Mouse (Mus musculus) left cerebral cortex, adult 2 months (tissue): ENCODE data around the gene Zfp952. TPM values are rescaled to one million over a fixed set of nuclear protein-coding genes. Genes with fewer than 3 reads are reported as not detected.

Experiments used
- DNase-seq, 2 experiments: peaks; one replicate each; pipeline ENCODE4 v3.0.0; 2021 to 2022; ENCODE audit warnings: low spot score in 2 of 2, mixed read lengths in 1 of 2; ENCODE audit errors: extremely low spot score in 1 of 2
- H3K27ac ChIP-seq: fragments of 200-600 bp; 2 replicates; pipeline ENCODE4 v1.8.1; 2022
- H3K4me3 ChIP-seq: fragments of 200-600 bp; 2 replicates; pipeline ENCODE4 v1.8.1; 2022
- CTCF ChIP-seq: fragments of 200-600 bp; IDR thresholded peaks from 2 replicates; pipeline ENCODE4 v1.8.1; 2022; ENCODE audit warnings: antibody characterized with exemption, mild to moderate bottlenecking, moderate library complexity
- intact Hi-C: fragments of 180-260 bp; cut with DNase I; formaldehyde crosslinking; loops from one replicate; pipeline ENCODE4 v1.15.1; 2025
- long read RNA-seq, 2 experiments: library from polyadenylated mRNA; stranded (forward); transcript quantifications; one replicate each; pipeline ENCODE4 v2.0.0; 2021; ENCODE audit warnings: borderline mapping rate in 2 of 2
- total RNA-seq, 2 experiments: library from RNA; stranded (reverse); gene quantifications; 2 replicates each; pipeline ENCODE4 v1.2.3; 2021

Zfp952 gene
- total RNA-seq: 10 to 100 TPM; 15.3 to 15.5 TPM
- long read RNA-seq, experiment 1, transcript Zfp952-201 (4 exons, 2,950 nt): major isoform, 17 of 24 reads
- long read RNA-seq, experiment 1, partial matches to known transcripts: 1 of 24 reads
- long read RNA-seq, experiment 1, other reads (novel, unspliced or antisense): 6 of 24 reads
- long read RNA-seq, experiment 2, transcript Zfp952-201 (4 exons, 2,950 nt): major isoform, 9 of 13 reads
- long read RNA-seq, experiment 2, partial matches to known transcripts: 0 of 13 reads
- long read RNA-seq, experiment 2, other reads (novel, unspliced or antisense): 4 of 13 reads

- no peak for TF ChIP-seq CTCF
- peak within 1 kb of the TSS; percentile 72 for H3K4me3 ChIP-seq
- intact Hi-C loops: loop anchor here (2.0 kb wide), 1 partner anchor 96 kb away; the partner anchor contains the start of gene Zfp563
- peak within 1 kb of the TSS; percentile 58 for H3K27ac ChIP-seq
- peak; percentile 84 to 88 for DNase-seq
Observed at GRCm38 (mm10) chr17:32992699-32993474, at the start of gene Zfp952. Gene Zfp952, plus strand, starts transcription at chr17:32993129.

- DNase-seq: no peak
- no peak for TF ChIP-seq CTCF
- no peak overlapping the region for H3K4me3 ChIP-seq
- intact Hi-C loops: no loop called here
- H3K27ac ChIP-seq: no peak overlapping the region
Observed at GRCm38 (mm10) chr17:32943661-32944060, 49.3 kb upstream of the Zfp952 start.

DNA sequence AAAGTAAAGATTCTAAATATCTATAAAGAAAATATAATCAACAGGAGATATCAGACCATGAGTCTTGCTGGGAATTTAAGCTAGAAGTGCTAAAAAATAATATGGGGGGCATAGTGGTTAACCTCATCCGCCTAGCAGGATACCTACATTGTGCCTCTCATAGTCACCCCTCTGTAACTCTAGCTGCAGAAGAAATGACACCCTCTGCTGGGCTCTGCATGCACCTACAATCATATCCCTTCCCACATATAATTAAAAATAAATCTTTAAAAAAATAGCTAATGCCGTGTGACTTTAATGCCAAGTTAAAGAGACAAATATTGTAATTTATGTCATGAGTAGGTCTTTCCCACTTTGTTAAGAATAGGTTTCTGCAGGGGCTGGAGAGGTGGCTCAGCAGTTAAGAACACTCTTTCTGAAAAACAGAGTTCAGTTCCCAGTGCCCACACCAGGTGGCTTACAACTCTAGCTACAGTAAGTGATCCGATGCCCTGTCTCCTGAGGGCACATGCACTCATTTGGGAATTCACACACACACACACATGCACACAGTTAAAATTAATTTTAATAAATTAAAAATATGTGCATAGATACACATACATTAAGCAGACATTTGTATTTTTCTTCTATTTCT is 48.4 kb upstream of the Zfp952 start:
- DNase-seq: no peak
- intact Hi-C loops: no loop called here
- TF ChIP-seq CTCF: peak; percentile 30
- H3K27ac ChIP-seq: no peak overlapping the region
- no peak overlapping the region for H3K4me3 ChIP-seq

GRCm38 (mm10) chr17:32946716-32947115 is 46.2 kb upstream of the Zfp952 start:
- Histone ChIP-seq H3K4me3 (peak overlapping the region; percentile 66), H3K27ac (peak overlapping the region; percentile 70)
- no peak for DNase-seq
- intact Hi-C loops: no loop called here
- no peak for TF ChIP-seq CTCF

DNA sequence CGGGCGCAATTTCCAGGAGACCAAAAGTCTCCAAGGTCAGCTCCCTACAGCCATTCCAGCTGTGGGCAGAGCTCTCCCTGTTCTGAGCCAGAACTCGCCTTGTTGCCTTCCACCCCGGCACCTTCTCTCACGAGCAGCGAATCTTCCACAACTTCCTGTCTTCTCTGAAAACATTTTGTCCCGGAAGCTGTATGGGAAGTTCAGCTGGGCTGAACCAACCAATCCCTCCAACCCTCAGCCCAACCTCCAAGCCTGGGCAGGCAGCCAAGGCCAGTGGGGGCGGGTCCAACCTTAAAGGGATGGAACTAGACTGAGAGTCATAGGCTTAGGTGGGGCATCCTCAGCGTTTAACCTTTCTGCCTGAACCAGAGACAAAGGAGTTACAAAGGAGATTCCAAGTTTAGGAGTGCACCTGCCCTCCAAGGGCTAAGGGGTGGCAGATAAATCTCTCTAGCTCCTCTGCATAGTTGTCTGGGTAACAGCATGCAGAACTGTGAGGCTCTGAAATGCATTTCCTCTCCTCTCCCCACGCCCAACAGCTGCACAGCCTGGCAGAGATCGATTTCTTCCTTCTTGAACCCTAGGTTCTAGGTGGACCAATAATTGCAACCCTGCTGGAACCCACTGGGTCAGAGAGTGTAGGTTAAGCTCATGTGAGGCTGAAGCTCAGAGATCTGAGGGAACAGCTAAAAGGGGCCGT is 45.6 kb upstream of the Zfp952 start, which contains the start of gene Cyp4f13:
Cyp4f13 (minus strand) TSS at position 188 of the 700 bp plus-strand sequence.
- H3K27ac ChIP-seq: peak within 1 kb of the TSS; percentile 70
- intact Hi-C loops: no loop called here
- DNase-seq: peak; percentile 88
- H3K4me3 ChIP-seq: peak within 1 kb of the TSS; percentile 66
- no peak for TF ChIP-seq CTCF

DNA sequence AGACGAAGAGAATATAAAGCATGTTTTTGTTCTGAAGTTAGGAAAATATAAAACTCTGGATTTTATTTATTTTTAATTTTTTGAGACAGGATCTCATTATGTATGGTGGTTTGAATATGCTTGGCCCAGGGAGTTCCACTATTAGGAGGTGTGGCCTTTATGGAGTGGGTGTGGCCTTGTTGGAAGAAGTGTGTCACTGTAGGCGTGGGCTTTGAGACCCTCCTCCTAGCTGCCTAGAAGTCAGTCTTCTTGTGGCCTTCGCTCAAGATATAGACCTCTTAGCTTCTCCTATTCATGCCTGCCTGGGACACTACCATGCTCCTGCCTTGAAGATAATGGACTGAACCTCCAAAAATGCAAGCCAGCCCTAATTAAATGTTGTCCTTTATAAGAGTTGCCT is 42.8 kb upstream of the Zfp952 start:
- intact Hi-C loops: loop anchor here (2.0 to 10.0 kb wide), 3 partner anchors 215 to 423 kb away; no protein-coding TSS in a partner anchor
- no peak overlapping the region for H3K4me3 ChIP-seq
- DNase-seq: no peak
- no peak for TF ChIP-seq CTCF
- no peak overlapping the region for H3K27ac ChIP-seq

DNA sequence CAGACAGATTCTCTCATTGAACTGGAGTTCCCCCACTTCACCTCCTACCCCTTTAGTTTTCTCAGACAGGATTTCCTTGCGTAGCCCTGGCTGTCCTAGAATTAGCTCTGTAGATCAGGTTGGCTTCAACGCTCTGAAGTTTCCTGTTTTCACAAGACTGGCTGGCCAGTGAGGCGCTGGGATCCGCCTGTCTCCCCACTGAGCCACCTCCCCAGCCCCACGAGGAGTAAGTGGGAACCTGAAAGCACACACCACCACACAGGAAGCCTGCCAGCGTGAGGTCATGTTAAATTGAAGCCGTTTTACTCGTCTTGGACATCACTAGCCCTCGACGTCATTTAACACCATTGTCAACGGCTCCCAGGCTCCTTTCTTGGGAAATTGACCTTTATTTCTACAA is 41.9 kb upstream of the Zfp952 start:
- no peak for DNase-seq
- intact Hi-C loops: loop anchor here (2.0 to 10.0 kb wide), 3 partner anchors 216 to 424 kb away; no protein-coding TSS in a partner anchor
- no peak overlapping the region for H3K4me3 ChIP-seq
- no peak for TF ChIP-seq CTCF
- no peak overlapping the region for H3K27ac ChIP-seq

- H3K27ac ChIP-seq: no peak overlapping the region
- intact Hi-C loops: loop anchor here (2.0 to 10.0 kb wide), 3 partner anchors 217 to 424 kb away; no protein-coding TSS in a partner anchor
Observed at GRCm38 (mm10) chr17:32951441-32951840, 41.5 kb upstream of the Zfp952 start.

DNA sequence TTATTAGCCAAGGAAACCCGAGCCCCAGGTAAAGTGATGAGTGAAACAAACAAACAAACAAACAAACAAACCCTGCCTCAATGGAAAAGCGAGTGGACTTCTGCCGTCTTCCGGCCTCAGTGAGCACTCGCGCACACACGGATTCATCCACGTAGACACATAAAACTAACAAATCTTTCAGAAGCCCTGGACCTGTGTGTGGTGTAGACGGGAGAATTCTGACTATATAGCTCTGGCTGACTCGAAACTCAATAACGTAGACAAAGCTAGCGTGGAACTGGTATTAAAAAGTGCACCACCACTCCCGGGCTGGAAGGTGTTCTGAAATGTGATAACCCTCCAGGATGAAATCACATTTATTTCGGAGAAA is 27.7 kb upstream of the Zfp952 start:
- peak; percentile 38 for TF ChIP-seq CTCF
- no peak for DNase-seq
- intact Hi-C loops: no loop called here
- H3K4me3 ChIP-seq: peak overlapping the region; percentile 84
- H3K27ac ChIP-seq: 0 out of 2 replicates have a peak overlapping the region, but pooled peaks have one; percentile 38

More at GRCm38 (mm10) chr17:32951441-32951840, 41.5 kb upstream of the Zfp952 start:
- peak; percentile 78 for TF ChIP-seq CTCF
- peak; percentile 77 to 86 for DNase-seq
- H3K4me3 ChIP-seq: peak overlapping the region; percentile 21; the same call in 1 of the 2 replicates

GRCm38 (mm10) chr17:32965623-32966290 is 27.2 kb upstream of the Zfp952 start, which contains the start of gene Zfp472:
Gene Zfp472, plus strand, starts transcription at chr17:32965814.
- intact Hi-C loops: no loop called here
- H3K4me3 ChIP-seq: peak within 1 kb of the TSS; percentile 84
- TF ChIP-seq CTCF: no peak
- H3K27ac ChIP-seq: 0 out of 2 replicates have a peak within 1 kb of the TSS, but pooled peaks have one; percentile 51
- peak; percentile 89 to 90 for DNase-seq

- intact Hi-C loops: no loop called here
- H3K4me3 ChIP-seq: no peak overlapping the region
- no peak overlapping the region for H3K27ac ChIP-seq
- TF ChIP-seq CTCF: no peak
- no peak for DNase-seq
Observed at GRCm38 (mm10) chr17:32981361-32981760, 11.6 kb upstream of the Zfp952 start.
